ENCODE assay signal across 1 mouse cellular context in the genomic region with DNA sequence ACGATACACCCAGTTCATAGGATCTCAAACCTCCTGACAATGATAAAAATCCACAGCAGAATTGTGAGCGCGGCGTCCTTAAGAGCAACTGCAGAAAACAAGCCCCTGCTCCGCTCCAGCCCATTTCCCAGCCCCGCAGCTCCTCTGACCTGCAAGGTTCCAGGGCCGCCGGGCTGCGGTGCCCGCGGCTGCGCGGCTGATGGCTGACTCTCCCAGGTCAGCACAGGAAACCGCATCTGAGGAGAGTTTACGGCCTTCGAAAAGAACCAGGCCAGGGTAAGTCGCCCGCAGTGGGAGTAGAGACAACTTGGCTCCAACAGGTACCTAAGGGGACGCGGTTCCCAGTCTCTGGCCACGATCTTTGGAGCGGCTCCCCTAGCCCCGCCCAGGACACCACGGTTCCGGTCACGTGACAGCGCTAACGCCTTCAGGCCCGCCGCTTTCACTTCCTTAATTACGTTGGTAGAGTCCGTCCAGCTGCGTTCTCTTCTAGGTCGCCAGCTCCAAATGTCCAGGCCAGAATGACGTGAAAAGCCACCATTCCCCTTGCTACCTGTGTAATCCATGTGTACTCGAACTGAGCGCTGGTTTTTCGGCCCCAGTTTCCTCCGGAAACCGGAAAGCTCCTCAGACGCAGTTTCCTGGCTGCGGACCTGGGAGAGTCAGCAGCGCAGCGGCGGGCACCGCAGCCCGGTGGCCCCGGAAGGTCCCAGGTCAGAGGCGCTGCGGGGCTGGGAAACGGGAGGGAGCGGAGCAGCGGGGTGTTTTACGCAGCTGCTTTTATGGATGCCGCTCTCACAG.
TF ChIP-seq lines count a peak whose summit lies in the region.

A gene (minus strand): TSS at position 358 of the 801 bp plus-strand sequence.
A gene (plus strand): TSS at position 446 of the 801 bp plus-strand sequence.

TF ChIP-seq in CH12.LX, 34 proteins besides CTCF, POLR2A, EP300 and RAD21 (continued from another document):
- TF ChIP-seq TBP (conservative IDR thresholded peaks at IDR 0.05; ENCODE audit: low read depth, low read length) (0 out of 2 replicates have a peak, but pooled peaks have one; percentile 29), BHLHE40 (IDR thresholded peaks at IDR 0.05; ENCODE audit: low read depth, low read length) (peak; percentile 44; the same call in 1 of the 2 replicates), MXI1 (IDR thresholded peaks at IDR 0.05; ENCODE audit: low read depth, low read length) (0 out of 2 replicates have a peak, but pooled peaks have one; percentile 14), USF1 (IDR thresholded peaks at IDR 0.05; ENCODE audit: low read depth, low read length) (peak; percentile 22; the same call in 1 of the 2 replicates), NRF1 (IDR thresholded peaks at IDR 0.05; ENCODE audit: low read depth, low read length) (peak; percentile 32; the same call in 1 of the 2 replicates)
